Mouse (Mus musculus) cerebellum, adult 9-11 months (tissue): ENCODE measurements at regions not wholly inside any gene's neighbourhood (a gene's known extent, or its start where the extent isn't known, plus 50 kb on each side); places are given as distances from the start of the nearest gene placed in this dataset.

Experiments used
- DNase-seq: peaks from one replicate; pipeline ENCODE4 v3.0.0; 2022

GRCm38 (mm10) chr9:103813791-103814190 lies 52.2 kb upstream of the Tmem108 start:
- DNase-seq: no peak

- DNase-seq: no peak
Observed at GRCm38 (mm10) chr9:103818998-103819397, 57.4 kb upstream of the Tmem108 start.

- DNase-seq: no peak
Observed at GRCm38 (mm10) chr9:103821632-103822031, 60.0 kb upstream of the Tmem108 start.

- DNase-seq: peak; percentile 39
Observed at GRCm38 (mm10) chr9:103823491-103823890, 61.9 kb upstream of the Tmem108 start.

- DNase-seq: no peak
Observed at GRCm38 (mm10) chr9:103841199-103841598, 79.6 kb upstream of the Tmem108 start.

GRCm38 (mm10) chr9:103843836-103844235 lies 82.2 kb upstream of the Tmem108 start:
- DNase-seq: no peak

GRCm38 (mm10) chr9:103845916-103846457 lies 84.3 kb upstream of the Tmem108 start:
- DNase-seq: no peak

GRCm38 (mm10) chr9:103847931-103848330 lies 86.3 kb upstream of the Tmem108 start:
- no peak for DNase-seq

- no peak for DNase-seq
Observed at GRCm38 (mm10) chr9:103849079-103849478, 87.4 kb upstream of the Tmem108 start.

GRCm38 (mm10) chr9:103852691-103853090 lies 91.1 kb upstream of the Tmem108 start:
- DNase-seq: no peak

- DNase-seq: no peak
Observed at GRCm38 (mm10) chr9:103860658-103861377, 99.2 kb upstream of the Tmem108 start.

- no peak for DNase-seq
Observed at GRCm38 (mm10) chr9:103862493-103862892, 100.9 kb upstream of the Tmem108 start.

GRCm38 (mm10) chr9:103867433-103868209 lies 106.0 kb upstream of the Tmem108 start:
- DNase-seq: peak; percentile 51

- DNase-seq: peak; percentile 86
Observed at GRCm38 (mm10) chr9:103869276-103869675, 107.6 kb upstream of the Tmem108 start.

GRCm38 (mm10) chr9:103872119-103872518 lies 110.5 kb upstream of the Tmem108 start:
- no peak for DNase-seq

- no peak for DNase-seq
Observed at GRCm38 (mm10) chr9:103873876-103874275, 112.2 kb upstream of the Tmem108 start.

GRCm38 (mm10) chr9:103877851-103878250 lies 116.2 kb upstream of the Tmem108 start:
- no peak for DNase-seq

- DNase-seq: no peak
Observed at GRCm38 (mm10) chr9:103892827-103893226, 109.5 kb upstream of the Nphp3 start.

- DNase-seq: no peak
Observed at GRCm38 (mm10) chr9:103894376-103894775, 108.0 kb upstream of the Nphp3 start.

- no peak for DNase-seq
Observed at GRCm38 (mm10) chr9:103899311-103899710, 103.0 kb upstream of the Nphp3 start.

GRCm38 (mm10) chr9:103911347-103911746 lies 91.0 kb upstream of the Nphp3 start:
- DNase-seq: no peak

GRCm38 (mm10) chr9:103915126-103915525 lies 87.2 kb upstream of the Nphp3 start:
- no peak for DNase-seq

GRCm38 (mm10) chr9:103917771-103918170 lies 84.6 kb upstream of the Nphp3 start:
- no peak for DNase-seq

- no peak for DNase-seq
Observed at GRCm38 (mm10) chr9:103922356-103922755, 80.0 kb upstream of the Nphp3 start.
